Mouse (Mus musculus): ENCODE data around the gene Plxnb3. TPM values are rescaled to one million over a fixed set of nuclear protein-coding genes. Genes with fewer than 3 reads are reported as not detected.

Plxnb3 gene
- polyA plus RNA-seq, 1 experiment from 2014 or later = 0.06 TPM

DNA sequence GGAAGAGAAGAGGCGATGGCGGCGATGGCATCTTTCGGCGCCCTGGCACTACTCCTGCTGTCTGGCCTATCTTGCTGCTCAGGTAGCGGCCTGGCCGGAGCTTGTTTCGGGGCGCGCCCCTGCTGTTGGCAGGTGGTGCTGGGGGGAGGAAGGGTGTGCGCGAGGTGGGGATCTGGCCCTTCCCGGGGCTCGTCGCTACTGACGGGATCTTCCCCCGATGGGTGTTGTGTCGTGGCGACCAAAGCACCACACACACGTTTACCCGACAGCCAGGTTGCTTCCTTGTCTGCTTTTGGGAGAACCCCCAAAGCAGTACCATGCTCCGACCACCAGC, 30.3 kb downstream of the Plxnb3 start:
- in situ Hi-C loops (cut with MboI; ENCODE audit: low pct_unique_long_range_greater_than_20kb) = no loop called here

DNA sequence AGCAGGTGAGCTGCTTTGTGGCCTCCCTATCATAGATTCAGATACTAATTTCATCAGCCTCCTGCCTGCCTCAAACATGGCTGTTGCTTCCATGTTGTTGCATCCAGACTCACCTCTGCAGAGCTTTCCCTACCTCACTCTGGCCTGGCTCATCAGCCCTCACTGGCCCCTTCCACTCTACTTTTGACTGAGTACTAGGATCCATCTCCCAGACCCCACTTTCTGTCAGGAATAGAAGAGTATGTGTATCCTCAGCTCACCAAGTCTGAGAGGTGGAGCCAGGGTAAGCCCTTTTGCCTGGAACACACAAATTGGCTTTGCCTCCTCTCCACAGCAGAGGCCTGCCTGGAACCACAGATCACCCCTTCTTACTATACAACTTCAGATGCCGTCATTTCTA, 31.6 kb downstream of the Plxnb3 start:
- ChIA-PET POLR2A (no interaction called here), CTCF (no interaction called here)
- TF ChIP-seq CTCF (IDR thresholded peaks at IDR 0.05) = no peak
- H3K27me3 ChIP-seq = no peaks in the 10 kb centered on the region
- in situ Hi-C loops (cut with MboI; ENCODE audit: low pct_unique_long_range_greater_than_20kb) = no loop called here
- ATAC-seq (no peak), DNase-seq (ENCODE audit: low read depth, low spot score) (no peak)

More for the DNA sequence above, 30.3 kb downstream of the Plxnb3 start:
- H3K27me3 ChIP-seq = no peaks in the 10 kb centered on the region
- CTCF ChIA-PET = no interaction called here
- no peak for DNase-seq (ENCODE audit: low read depth, low spot score)
- ATAC-seq = peak; percentile 0
- POLR2A ChIA-PET = interaction anchor here (1.0 kb wide), 1 partner anchor 13 kb away, joined by 4 read pairs; the partner anchor contains the start of gene Srpk3
- no peak for TF ChIP-seq CTCF (IDR thresholded peaks at IDR 0.05)

DNA sequence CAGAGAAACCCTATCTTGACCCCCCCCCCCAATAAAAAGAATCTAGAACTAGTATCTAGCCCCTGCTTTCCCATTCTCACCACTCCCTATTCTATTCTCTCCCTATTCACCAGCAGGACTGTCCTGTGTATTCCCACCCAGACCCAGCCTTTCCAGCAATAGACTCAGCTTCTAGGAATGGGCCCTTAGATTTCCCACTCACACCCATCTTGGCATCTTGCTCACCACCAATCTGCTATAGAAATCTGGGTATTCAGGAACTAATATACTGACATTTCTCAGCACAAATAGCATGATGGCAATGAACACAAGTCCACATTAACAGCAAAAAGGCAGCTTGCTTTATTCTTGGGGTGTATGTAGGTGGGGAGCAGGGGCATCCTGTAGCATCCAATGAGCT, 36.1 kb downstream of the Plxnb3 start:
- H3K27me3 ChIP-seq = no peaks in the 10 kb centered on the region
- POLR2A ChIA-PET = interaction anchor here (1.2 kb wide), 1 partner anchor 33 kb away, joined by 3 read pairs; no protein-coding TSS in a partner anchor
- in situ Hi-C loops (cut with MboI; ENCODE audit: low pct_unique_long_range_greater_than_20kb) = loop anchor here (5.0 kb wide), 1 partner anchor 104 kb away; the partner anchor contains the start of gene L1cam
- no peak for TF ChIP-seq CTCF (IDR thresholded peaks at IDR 0.05)
- ATAC-seq (no peak), DNase-seq (ENCODE audit: low read depth, low spot score) (no peak)
- CTCF ChIA-PET = interaction anchor here (1.9 kb wide), 1 partner anchor 28 kb away, joined by 5 read pairs; no protein-coding TSS in a partner anchor

DNA sequence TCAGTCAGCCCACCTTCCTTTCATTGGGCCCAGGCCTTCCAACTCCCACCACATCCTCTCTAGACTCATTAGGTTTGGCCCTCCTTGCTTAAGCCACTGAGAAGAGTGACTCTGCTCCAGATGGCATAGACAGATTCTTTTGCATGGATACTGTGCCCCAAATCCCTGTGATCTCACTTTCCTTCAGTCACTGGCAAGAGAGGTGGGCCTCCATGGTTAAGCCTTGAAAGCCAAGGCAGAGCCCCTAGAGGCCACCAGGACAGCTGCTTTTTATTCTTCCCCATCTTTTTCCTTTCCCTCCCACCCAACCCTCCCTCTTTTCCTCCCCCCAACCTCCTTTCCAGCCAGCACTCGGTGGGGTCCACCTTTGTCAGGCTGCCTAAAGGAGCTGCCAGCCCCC, 36.6 kb downstream of the Plxnb3 start:
- no peak for DNase-seq (ENCODE audit: low read depth, low spot score)

DNA sequence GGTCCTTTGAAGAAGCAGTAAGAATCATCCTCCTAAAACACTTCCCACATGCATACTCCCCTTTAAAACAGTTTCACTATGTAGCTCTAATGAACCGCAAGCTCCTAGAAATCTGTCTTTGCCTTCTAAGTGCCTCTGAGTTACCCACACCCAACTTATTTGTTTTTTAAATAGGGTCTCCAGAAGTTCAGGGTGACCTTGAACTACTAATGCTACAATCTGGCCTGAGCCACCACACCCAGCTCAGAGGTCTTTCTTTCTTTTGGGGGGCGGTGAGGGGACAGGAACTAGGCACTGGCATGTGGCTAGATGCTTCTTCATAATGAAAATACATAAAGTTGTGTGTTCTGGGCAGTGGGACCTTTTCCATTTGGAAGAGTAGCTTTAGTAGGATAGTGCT, 40.6 kb downstream of the Plxnb3 start:
- H3K27me3 ChIP-seq = peaks cover 1% of the 10 kb centered on the region
- no peak for TF ChIP-seq CTCF (IDR thresholded peaks at IDR 0.05)
- ChIA-PET CTCF (interaction anchor here (1.0 to 1.5 kb wide), 4 partner anchors 28 to 117 kb away, joined by 3 to 4 read pairs (median 3); partner anchors contain the start of gene Avpr2), POLR2A (interaction anchor here (0.6 to 1.8 kb wide), 2 partner anchors 98 to 449 kb away, joined by 3 to 7 read pairs; partner anchors contain the start of gene L1cam)
- in situ Hi-C loops (cut with MboI; ENCODE audit: low pct_unique_long_range_greater_than_20kb) = no loop called here
- ATAC-seq (no peak), DNase-seq (ENCODE audit: low read depth, low spot score) (no peak)

More for the DNA sequence above, 36.6 kb downstream of the Plxnb3 start:
- no peaks in the 10 kb centered on the region for H3K27me3 ChIP-seq
- in situ Hi-C loops (cut with MboI; ENCODE audit: low pct_unique_long_range_greater_than_20kb) = loop anchor here (5.0 kb wide), 1 partner anchor 104 kb away; the partner anchor contains the start of gene L1cam
- ATAC-seq = no peak
- POLR2A ChIA-PET = interaction anchor here (1.2 kb wide), 1 partner anchor 32 kb away, joined by 3 read pairs; no protein-coding TSS in a partner anchor
- CTCF ChIA-PET = interaction anchor here (1.9 kb wide), 1 partner anchor 28 kb away, joined by 5 read pairs; no protein-coding TSS in a partner anchor
- no peak for TF ChIP-seq CTCF (IDR thresholded peaks at IDR 0.05)

DNA sequence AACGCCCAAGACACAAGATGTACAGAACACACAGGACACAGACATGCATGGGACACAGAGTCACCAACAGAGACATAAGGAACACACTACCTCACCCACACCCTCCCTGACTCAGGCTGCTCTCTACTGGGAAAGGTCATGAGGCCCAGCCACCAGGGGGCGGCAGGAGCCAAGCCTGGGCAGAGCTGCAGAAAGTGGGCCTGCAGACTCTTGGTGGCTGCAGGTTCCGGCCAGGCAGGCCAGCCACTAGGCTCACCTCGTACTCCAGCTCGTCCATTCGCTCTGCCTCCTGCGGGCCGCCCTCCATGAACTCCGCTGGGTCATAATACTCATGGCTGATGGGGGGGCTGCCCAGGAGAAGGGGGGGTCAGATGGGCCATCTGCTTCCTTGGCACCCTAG, 41.6 kb downstream of the Plxnb3 start:
- no peak for DNase-seq (ENCODE audit: low read depth, low spot score)
- in situ Hi-C loops (cut with MboI; ENCODE audit: low pct_unique_long_range_greater_than_20kb) = no loop called here
- no peak for TF ChIP-seq CTCF (IDR thresholded peaks at IDR 0.05)
- ChIA-PET CTCF (interaction anchor here (1.2 to 1.7 kb wide), 5 partner anchors 27 to 135 kb away, joined by 3 to 9 read pairs (median 4); partner anchors contain the start of gene Avpr2), POLR2A (interaction anchor here (1.4 kb wide), 1 partner anchor 97 kb away, joined by 3 read pairs; no protein-coding TSS in a partner anchor)
- peaks cover 10% of the 10 kb centered on the region for H3K27me3 ChIP-seq
- ATAC-seq = peak; percentile 79

DNA sequence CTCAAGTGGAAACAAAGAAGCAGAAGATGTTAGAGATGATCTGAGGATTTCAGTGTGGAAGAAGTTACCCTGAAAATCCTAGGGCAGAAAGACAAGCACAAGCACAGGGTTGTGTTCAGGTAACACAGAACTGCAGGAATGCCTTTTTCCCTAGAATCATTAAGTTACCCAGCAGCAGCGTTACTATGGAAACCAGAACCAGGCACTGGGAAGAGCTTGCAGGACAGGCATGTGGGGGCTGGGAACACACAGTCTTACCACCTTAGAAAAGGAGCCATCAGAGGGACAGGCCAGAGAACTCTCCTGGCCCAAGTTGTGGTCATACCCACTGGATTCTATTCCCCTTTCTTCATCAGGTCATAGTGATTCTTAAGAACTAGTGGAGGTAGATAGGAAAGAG, 48.9 kb downstream of the Plxnb3 start:
- in situ Hi-C loops (cut with MboI; ENCODE audit: low pct_unique_long_range_greater_than_20kb) = no loop called here
- peaks cover 16% of the 10 kb centered on the region for H3K27me3 ChIP-seq
- ChIA-PET CTCF (no interaction called here), POLR2A (interaction anchor here (0.7 kb wide), 1 partner anchor 47 kb away, joined by 8 read pairs; no protein-coding TSS in a partner anchor)
- ATAC-seq = no peak
- no peak for DNase-seq (ENCODE audit: low read depth, low spot score)
- TF ChIP-seq CTCF (IDR thresholded peaks at IDR 0.05) = no peak

DNA sequence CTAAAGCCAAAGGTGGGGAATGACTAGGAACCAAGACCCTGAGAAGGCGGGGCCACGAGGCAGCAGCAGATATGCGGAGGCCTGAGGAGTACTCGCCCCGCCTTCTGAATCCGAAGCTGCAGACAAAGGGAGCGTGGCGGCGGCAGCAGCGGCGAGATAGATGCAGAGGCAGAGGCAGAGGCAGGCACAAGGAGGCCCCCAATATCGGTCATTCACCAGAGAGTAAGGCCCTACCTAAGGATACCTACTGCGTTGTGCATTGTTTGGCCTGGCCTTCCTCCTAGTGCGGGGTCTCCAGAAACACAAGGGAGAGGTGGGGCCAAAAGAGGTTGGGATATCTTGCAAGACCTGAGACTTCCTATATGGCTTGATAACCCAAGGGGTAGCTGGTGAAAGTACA, 58.2 kb downstream of the Plxnb3 start:
- POLR2A ChIA-PET = interaction anchor here (1.0 kb wide), 1 partner anchor 9 kb away, joined by 4 read pairs; no protein-coding TSS in a partner anchor
- peaks cover 9% of the 10 kb centered on the region for H3K27me3 ChIP-seq
- ATAC-seq = no peak
- in situ Hi-C loops (cut with MboI; ENCODE audit: low pct_unique_long_range_greater_than_20kb) = no loop called here
- no peak for DNase-seq (ENCODE audit: low read depth, low spot score)
- TF ChIP-seq CTCF (IDR thresholded peaks at IDR 0.05) = no peak
- CTCF ChIA-PET = interaction anchor here (1.0 kb wide), 1 partner anchor 12 kb away, joined by 3 read pairs; no protein-coding TSS in a partner anchor

DNA sequence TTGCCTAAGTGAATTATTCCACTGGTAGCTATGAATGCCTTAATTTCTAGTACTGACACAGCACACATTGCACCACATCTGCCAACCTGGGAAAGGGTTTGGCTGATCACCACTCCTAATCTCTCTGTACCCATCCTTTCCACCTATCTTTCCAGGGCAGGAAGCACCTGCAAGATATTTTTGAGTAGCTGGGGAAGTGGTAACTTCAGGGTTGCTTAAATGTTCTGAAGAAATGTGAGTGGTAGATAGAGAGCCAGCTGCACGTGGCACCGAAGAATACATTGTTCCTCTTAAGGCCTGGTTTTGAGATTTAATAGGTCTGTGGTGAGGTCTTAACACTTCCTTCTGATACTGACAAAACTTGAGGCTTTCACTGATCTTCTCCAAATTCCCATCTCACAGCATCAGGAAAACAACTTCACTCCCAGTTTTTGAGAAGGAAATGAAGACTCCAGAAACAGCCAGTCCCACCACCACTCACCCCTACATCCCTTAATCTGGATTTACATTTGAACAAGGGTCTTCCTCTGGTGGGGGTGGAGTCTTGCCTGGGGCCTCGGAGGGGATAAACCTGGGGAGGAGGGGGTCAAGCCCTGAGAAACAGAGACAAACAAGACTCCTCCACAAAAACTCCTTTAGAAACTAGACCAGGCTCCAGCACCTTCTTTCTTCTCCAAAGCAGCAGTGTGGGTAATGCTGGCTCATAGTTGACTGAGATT, 59.9 kb downstream of the Plxnb3 start:
- peaks cover 9% of the 10 kb centered on the region for H3K27me3 ChIP-seq
- in situ Hi-C loops (cut with MboI; ENCODE audit: low pct_unique_long_range_greater_than_20kb) = no loop called here
- no peak for ATAC-seq
- no peak for TF ChIP-seq CTCF (IDR thresholded peaks at IDR 0.05)
- ChIA-PET CTCF (no interaction called here), POLR2A (no interaction called here)
- DNase-seq (ENCODE audit: low read depth, low spot score) = no peak

Other genes starting within 250 kb of the Plxnb3 start
- gene Dusp9, start 117.7 kb upstream of the Plxnb3 start, polyA plus RNA-seq (2021) = 0.08 TPM
- 0.18 TPM for gene Pnck, start 97.0 kb upstream of the Plxnb3 start, polyA plus RNA-seq (2021)
- gene Slc6a8, start 83.9 kb upstream of the Plxnb3 start, polyA plus RNA-seq (2021) = 192 TPM
- 324 TPM for gene Bcap31, start 40.9 kb upstream of the Plxnb3 start, polyA plus RNA-seq (2021)
- 13.3 TPM for gene Abcd1, start 40.5 kb upstream of the Plxnb3 start, polyA plus RNA-seq (2021)
- 4.0 TPM for gene Srpk3, start 17.3 kb downstream of the Plxnb3 start, polyA plus RNA-seq (2021)
- gene Idh3g, start 29.8 kb downstream of the Plxnb3 start, polyA plus RNA-seq (2021) = 275 TPM
- gene Ssr4, start 29.9 kb downstream of the Plxnb3 start, polyA plus RNA-seq (2021) = 194 TPM
- 30.5 TPM for gene Pdzd4, start 67.9 kb downstream of the Plxnb3 start, polyA plus RNA-seq (2021)
- 0.05 TPM for gene Avpr2, start 135.0 kb downstream of the Plxnb3 start, polyA plus RNA-seq (2021)
- gene L1cam, start 139.0 kb downstream of the Plxnb3 start, polyA plus RNA-seq (2021) = 320 TPM
- gene Arhgap4, start 164.8 kb downstream of the Plxnb3 start, polyA plus RNA-seq (2021) = 1.0 TPM
- gene Naa10, start 164.9 kb downstream of the Plxnb3 start, polyA plus RNA-seq (2021) = 98.0 TPM
- gene Renbp, start 173.8 kb downstream of the Plxnb3 start, polyA plus RNA-seq (2021) = 166 TPM
- 81.1 TPM for gene Hcfc1, start 209.3 kb downstream of the Plxnb3 start, polyA plus RNA-seq (2021)